In genomic region chr19:55825001-55825827, GRCm38 (mm10) we compare ENCODE assay signal across 8 mouse cellular contexts.
DNase-seq lines count a peak whose midpoint lies in the region; ATAC-seq lines count a peak whose summit lies in the region.

No protein-coding gene starts in this region.

- peak; percentile 43; the same call in 1 of the 2 replicates for ATAC-seq in forebrain, embryonic 13.5 days
- no peak for ATAC-seq in forebrain, embryonic 15.5 days (replicated peaks)
- no peak for ATAC-seq in midbrain, embryonic 14.5 days (ENCODE audit: low FRiP score, low TSS enrichment)
- peak; percentile 58 for ATAC-seq in liver, embryonic 16.5 days (ENCODE audit: low read depth)

- H3K27me3 ChIP-seq in forebrain, embryonic 13.5 days: no peaks in the 10 kb centered on the region
- no peaks in the 10 kb centered on the region for H3K27me3 ChIP-seq in forebrain, embryonic 15.5 days
- no peaks in the 10 kb centered on the region for H3K27me3 ChIP-seq in midbrain, embryonic 14.5 days (ENCODE audit: control insufficient read depth, insufficient read depth, low read length)
- H3K27me3 ChIP-seq in midbrain, embryonic 10.5 days (ENCODE audit: low read depth, poor library complexity, severe bottlenecking): no peaks in the 10 kb centered on the region
- no peaks in the 10 kb centered on the region; the same call in 1 of the 2 replicates for H3K27me3 ChIP-seq in liver, embryonic 16.5 days (ENCODE audit: control insufficient read depth, insufficient read depth, low read depth, low read length)

- peaks cover 30% of the 10 kb centered on the region for H3K4me1 ChIP-seq in forebrain, embryonic 13.5 days
- H3K4me1 ChIP-seq in forebrain, embryonic 15.5 days: peaks cover 21% of the 10 kb centered on the region
- peaks cover 14% of the 10 kb centered on the region for H3K4me1 ChIP-seq in midbrain, embryonic 14.5 days (ENCODE audit: control insufficient read depth, insufficient read depth, low read length)
- H3K4me1 ChIP-seq in midbrain, embryonic 10.5 days: peaks cover 33% of the 10 kb centered on the region
- peaks cover 24% of the 10 kb centered on the region for H3K4me1 ChIP-seq in liver, embryonic 16.5 days (ENCODE audit: control insufficient read depth, low read depth, low read length)

- H3K4me2 ChIP-seq in forebrain, embryonic 13.5 days: no peak overlapping the region
- no peak overlapping the region for H3K4me2 ChIP-seq in forebrain, embryonic 15.5 days (replicated peaks)
- no peak overlapping the region for H3K4me2 ChIP-seq in midbrain, embryonic 14.5 days (ENCODE audit: low read length)
- no peak overlapping the region for H3K4me2 ChIP-seq in liver, embryonic 16.5 days (ENCODE audit: low read depth, low read length)

- H3K36me3 ChIP-seq in forebrain, embryonic 13.5 days (ENCODE audit: poor library complexity, severe bottlenecking): peaks cover 9% of the 10 kb centered on the region; the same call in 1 of the 2 replicates
- H3K36me3 ChIP-seq in forebrain, embryonic 15.5 days: no peaks in the 10 kb centered on the region
- H3K36me3 ChIP-seq in midbrain, embryonic 14.5 days (ENCODE audit: control insufficient read depth, insufficient read depth, low read length): 0 out of 2 replicates have a peak, but pooled peaks cover 4% of the 10 kb centered on the region
- peaks cover 46% of the 10 kb centered on the region for H3K36me3 ChIP-seq in midbrain, embryonic 10.5 days
- no peaks in the 10 kb centered on the region for H3K36me3 ChIP-seq in liver, embryonic 16.5 days (ENCODE audit: control insufficient read depth, insufficient read depth)

- no peak overlapping the region for H3K9ac ChIP-seq in forebrain, embryonic 13.5 days
- H3K9ac ChIP-seq in forebrain, embryonic 15.5 days (replicated peaks): no peak overlapping the region
- no peak overlapping the region for H3K9ac ChIP-seq in midbrain, embryonic 14.5 days (replicated peaks; ENCODE audit: low read length)
- H3K9ac ChIP-seq in liver, embryonic 16.5 days (ENCODE audit: low read depth, low read length): no peak overlapping the region

- no peaks in the 10 kb centered on the region for H3K9me3 ChIP-seq in forebrain, embryonic 13.5 days (replicated peaks)
- no peaks in the 10 kb centered on the region for H3K9me3 ChIP-seq in forebrain, embryonic 15.5 days
- no peaks in the 10 kb centered on the region for H3K9me3 ChIP-seq in midbrain, embryonic 14.5 days (ENCODE audit: control insufficient read depth, low read length)
- H3K9me3 ChIP-seq in midbrain, embryonic 10.5 days (replicated peaks): no peaks in the 10 kb centered on the region
- no peaks in the 10 kb centered on the region for H3K9me3 ChIP-seq in liver, embryonic 16.5 days (replicated peaks; ENCODE audit: control insufficient read depth, low read length)

- peak; percentile 58 for DNase-seq in midbrain, embryonic 14.5 days
- DNase-seq in midbrain, embryonic 10.5 days (ENCODE audit: low spot score): no peak
- peak; percentile 53 for DNase-seq in heart, postnatal 4 days
- no peak for DNase-seq in urinary bladder, postnatal 4 days (ENCODE audit: low spot score in 2 of 2)
- no peak for DNase-seq in B cell, adult 2 months

- 43% methylated on average over 8 of the region's 8 CpGs for WGBS in forebrain, embryonic 13.5 days
- WGBS in forebrain, embryonic 15.5 days: 41% methylated on average over 8 of the region's 8 CpGs
- WGBS in midbrain, embryonic 14.5 days: 65% methylated on average over 8 of the region's 8 CpGs
- WGBS in midbrain, embryonic 10.5 days: 76% methylated on average over 8 of the region's 8 CpGs
- 45% methylated on average over 8 of the region's 8 CpGs for WGBS in liver, embryonic 16.5 days (ENCODE audit: insufficient replicate concordance)

- H3K4me3 ChIP-seq in forebrain, embryonic 13.5 days: no peak overlapping the region
- no peak overlapping the region for H3K4me3 ChIP-seq in forebrain, embryonic 15.5 days
- no peak overlapping the region for H3K4me3 ChIP-seq in midbrain, embryonic 14.5 days (replicated peaks; ENCODE audit: low read depth, low read length)
- no peak overlapping the region for H3K4me3 ChIP-seq in midbrain, embryonic 10.5 days
- no peak overlapping the region for H3K4me3 ChIP-seq in liver, embryonic 16.5 days (ENCODE audit: low read depth, low read length)

- peak overlapping the region; percentile 61; the same call in 1 of the 2 replicates for H3K27ac ChIP-seq in forebrain, embryonic 13.5 days
- no peak overlapping the region for H3K27ac ChIP-seq in forebrain, embryonic 15.5 days (replicated peaks)
- H3K27ac ChIP-seq in midbrain, embryonic 14.5 days (replicated peaks; ENCODE audit: low read depth, low read length): no peak overlapping the region
- no peak overlapping the region for H3K27ac ChIP-seq in midbrain, embryonic 10.5 days (replicated peaks)
- no peak overlapping the region for H3K27ac ChIP-seq in liver, embryonic 16.5 days (ENCODE audit: low read length)

Comparison
In these comparisons a context has a peak if more than half of its experiments do, and no peak if none do; other contexts are left out.
1. ATAC-seq: peak in forebrain, embryonic 13.5 days (single experiment) and liver, embryonic 16.5 days (single experiment); none in forebrain, embryonic 15.5 days (single experiment) and midbrain, embryonic 14.5 days (single experiment).
2. DNase-seq: peak in midbrain, embryonic 14.5 days (single experiment) and heart, postnatal 4 days (single experiment); none in midbrain, embryonic 10.5 days (single experiment), urinary bladder, postnatal 4 days (0 of 2) and B cell, adult 2 months (0 of 2).